Mouse (Mus musculus) hindbrain, embryonic 15.5 days (tissue): ENCODE results near the gene Myo10. TPM values are rescaled to one million over a fixed set of nuclear protein-coding genes. Genes with fewer than 3 reads are reported as not detected.

Experiments
- ATAC-seq: fragments of 200-750 bp; cut with Nextera tagmentation; 2 replicates; pipeline ENCODE4 v1.8.0; 2017; ENCODE audit warnings: low read depth, moderate number of reproducible peaks, moderate TSS enrichment; ENCODE audit not compliant: low FRiP score
- H3K27ac ChIP-seq: fragments of 300-500 bp; sonication (generic); replicated peaks from 2 replicates; pipeline ENCODE4 v1.5.1; 2015; ENCODE audit warnings: mild to moderate bottlenecking, inconsistent platforms
- H3K27me3 ChIP-seq: fragments of 300-500 bp; sonication (generic); 2 replicates; pipeline ENCODE4 v1.6.1; 2015; ENCODE audit warnings: control low read depth, inconsistent platforms
- H3K36me3 ChIP-seq: fragments of 300-500 bp; sonication (generic); 2 replicates; pipeline ENCODE4 v1.6.1; 2015; ENCODE audit warnings: control low read depth, inconsistent platforms
- H3K4me1 ChIP-seq: fragments of 300-500 bp; sonication (generic); replicated peaks from 2 replicates; pipeline ENCODE4 v1.6.1; 2015; ENCODE audit warnings: control low read depth, inconsistent platforms
- H3K4me2 ChIP-seq: fragments of 300-500 bp; sonication (generic); 2 replicates; pipeline ENCODE4 v1.6.1; 2015; ENCODE audit warnings: moderate library complexity, mild to moderate bottlenecking, inconsistent platforms
- H3K4me3 ChIP-seq: fragments of 300-500 bp; sonication (generic); 2 replicates; pipeline ENCODE4 v1.5.1; 2015; ENCODE audit warnings: mild to moderate bottlenecking, inconsistent platforms
- H3K9ac ChIP-seq: fragments of 300-500 bp; sonication (generic); 2 replicates; pipeline ENCODE4 v1.6.1; 2015; ENCODE audit warnings: inconsistent platforms
- H3K9me3 ChIP-seq: fragments of 300-500 bp; sonication (generic); 2 replicates; pipeline ENCODE4 v1.6.1; 2016; ENCODE audit warnings: control low read depth, inconsistent platforms
- WGBS: fragments of 180-500 bp; shearing (Covaris S2); methylation state at CpG from one replicate; pipeline ENCODE4 v1.1.7; 2015; 5-methylcytosine and 5-hydroxymethylcytosine counted together
- polyA plus RNA-seq: library from polyadenylated mRNA; unstranded; fragments of >200 nt; fragmentation: Nextera tagmentation; extraction: Ambion mirVana; gene quantifications from 2 replicates; pipeline ENCODE4 v1.2.1, GENCODE M21; 2015

The Myo10 gene
- polyA plus RNA-seq, 1 experiment from 2014 or later: 28.3 TPM

- no peak overlapping the region for H3K4me2 ChIP-seq
- H3K9ac ChIP-seq: no peak overlapping the region
- no peaks in the 10 kb centered on the region for H3K27me3 ChIP-seq
- WGBS: 55% methylated on average over 13 of the region's 13 CpGs
- no peak for ATAC-seq
- H3K9me3 ChIP-seq: no peaks in the 10 kb centered on the region
- H3K27ac ChIP-seq: no peak overlapping the region
- H3K4me1 ChIP-seq: peaks cover 20% of the 10 kb centered on the region
- no peak overlapping the region for H3K4me3 ChIP-seq
- H3K36me3 ChIP-seq: no peaks in the 10 kb centered on the region
Observed at GRCm38 (mm10) chr15:25682953-25683507, 60.7 kb downstream of the Myo10 start.

GRCm38 (mm10) chr15:25685186-25685585 is 62.9 kb downstream of the Myo10 start:
- H3K4me2 ChIP-seq: no peak overlapping the region
- no peaks in the 10 kb centered on the region for H3K9me3 ChIP-seq
- H3K9ac ChIP-seq: no peak overlapping the region
- H3K27me3 ChIP-seq: no peaks in the 10 kb centered on the region
- no peak overlapping the region for H3K4me3 ChIP-seq
- peaks cover 14% of the 10 kb centered on the region for H3K4me1 ChIP-seq
- 92% methylated on average over 9 of the region's 9 CpGs for WGBS
- no peak for ATAC-seq
- no peak overlapping the region for H3K27ac ChIP-seq
- H3K36me3 ChIP-seq: no peaks in the 10 kb centered on the region

DNA sequence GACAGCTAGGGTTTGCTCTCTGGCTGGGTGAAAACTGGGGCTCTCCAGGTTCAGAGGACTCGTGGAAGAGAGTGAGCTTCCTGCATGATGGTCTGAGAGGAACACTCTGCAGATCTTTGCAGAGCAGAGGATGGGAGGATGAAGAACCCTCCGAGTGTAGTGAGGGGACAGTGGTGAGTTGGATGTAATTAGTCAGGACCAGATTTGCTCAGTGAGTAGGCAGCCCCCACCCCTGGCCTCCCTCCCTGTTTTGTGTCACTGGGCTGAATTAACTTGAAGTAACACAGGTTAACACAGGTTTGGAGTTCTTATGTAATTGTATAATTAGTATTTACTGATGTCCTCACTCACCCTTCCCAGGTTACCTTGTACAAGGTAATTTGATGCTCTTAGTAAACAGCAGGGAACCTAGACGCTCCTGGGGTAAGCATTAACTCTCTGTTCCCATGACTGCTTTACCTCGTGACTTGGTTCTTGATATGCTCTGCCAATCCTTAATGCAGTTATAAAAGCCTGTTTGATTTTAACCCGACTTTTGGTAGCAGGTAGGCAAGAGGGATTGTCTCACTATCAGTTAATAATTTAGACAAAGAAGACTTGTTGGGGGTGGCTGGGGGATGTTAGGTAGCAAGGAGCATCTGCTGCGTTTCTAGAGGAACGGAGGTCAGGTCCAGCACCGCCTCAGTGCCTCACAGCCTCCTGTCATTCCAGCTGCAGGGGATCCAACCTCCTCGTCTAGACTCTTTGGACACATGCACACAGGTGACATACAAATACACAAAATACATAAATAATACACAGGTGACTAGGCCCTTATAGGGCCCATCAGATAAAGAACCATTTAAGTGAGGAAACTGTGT is 66.3 kb downstream of the Myo10 start:
- H3K4me1 ChIP-seq: peaks cover 11% of the 10 kb centered on the region; the same call in 1 of the 2 replicates
- no peaks in the 10 kb centered on the region for H3K27me3 ChIP-seq
- no peak overlapping the region for H3K9ac ChIP-seq
- H3K4me3 ChIP-seq: no peak overlapping the region
- no peak overlapping the region for H3K27ac ChIP-seq
- no peak overlapping the region for H3K4me2 ChIP-seq
- no peaks in the 10 kb centered on the region for H3K9me3 ChIP-seq
- no peaks in the 10 kb centered on the region for H3K36me3 ChIP-seq
- WGBS: 63% methylated on average over 9 of the region's 9 CpGs
- ATAC-seq: 0 out of 2 replicates have a peak, but pooled peaks have one; percentile 33

GRCm38 (mm10) chr15:25689477-25689876 is 67.2 kb downstream of the Myo10 start:
- Histone ChIP-seq H3K4me1 (peaks cover 11% of the 10 kb centered on the region; the same call in 1 of the 2 replicates), H3K4me2 (no peak overlapping the region), H3K27ac (no peak overlapping the region), H3K9ac (no peak overlapping the region), H3K36me3 (no peaks in the 10 kb centered on the region), H3K27me3 (no peaks in the 10 kb centered on the region), H3K4me3 (no peak overlapping the region), H3K9me3 (no peaks in the 10 kb centered on the region)
- ATAC-seq: no peak
- 76% methylated on average over 8 of the region's 8 CpGs for WGBS

- Histone ChIP-seq H3K9me3 (no peaks in the 10 kb centered on the region), H3K4me3 (no peak overlapping the region), H3K36me3 (no peaks in the 10 kb centered on the region), H3K4me1 (peaks cover 11% of the 10 kb centered on the region; the same call in 1 of the 2 replicates), H3K4me2 (no peak overlapping the region), H3K9ac (no peak overlapping the region), H3K27me3 (no peaks in the 10 kb centered on the region), H3K27ac (no peak overlapping the region)
- WGBS: 22% methylated on average over 15 of the region's 15 CpGs
- ATAC-seq: peak; percentile 33; the same call in 1 of the 2 replicates
Observed at GRCm38 (mm10) chr15:25690066-25690745, 67.9 kb downstream of the Myo10 start.

DNA sequence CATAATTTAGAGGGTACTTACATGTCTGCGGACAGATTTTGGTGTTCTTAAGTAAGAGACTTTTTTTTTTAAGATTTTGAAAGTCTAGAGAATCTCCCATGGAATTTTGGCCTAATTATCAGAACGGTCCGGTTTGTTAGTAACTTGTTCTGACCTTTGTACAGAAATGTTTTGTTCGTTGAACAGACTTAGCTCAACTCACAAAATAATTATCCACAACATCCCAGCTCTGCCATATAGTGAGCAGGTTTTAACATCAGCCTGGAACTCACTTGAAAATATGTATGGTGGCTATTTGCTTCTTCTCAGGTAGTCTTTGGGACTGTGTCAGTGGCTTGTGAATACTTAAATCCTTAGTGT is 68.4 kb downstream of the Myo10 start:
- WGBS: 75% methylated on average over 4 of the region's 4 CpGs
- no peak overlapping the region for H3K9ac ChIP-seq
- ATAC-seq: no peak
- H3K27ac ChIP-seq: no peak overlapping the region
- H3K9me3 ChIP-seq: no peaks in the 10 kb centered on the region
- H3K36me3 ChIP-seq: no peaks in the 10 kb centered on the region
- H3K27me3 ChIP-seq: no peaks in the 10 kb centered on the region
- no peak overlapping the region for H3K4me2 ChIP-seq
- H3K4me3 ChIP-seq: no peak overlapping the region
- H3K4me1 ChIP-seq: peaks cover 11% of the 10 kb centered on the region; the same call in 1 of the 2 replicates

GRCm38 (mm10) chr15:25692254-25692950 is 70.1 kb downstream of the Myo10 start:
- Histone ChIP-seq H3K4me2 (no peak overlapping the region), H3K9ac (no peak overlapping the region), H3K36me3 (no peaks in the 10 kb centered on the region), H3K4me3 (no peak overlapping the region), H3K27ac (no peak overlapping the region), H3K27me3 (no peaks in the 10 kb centered on the region), H3K4me1 (peaks cover 11% of the 10 kb centered on the region; the same call in 1 of the 2 replicates), H3K9me3 (no peaks in the 10 kb centered on the region)
- no peak for ATAC-seq
- 50% methylated on average over 21 of the region's 21 CpGs for WGBS

GRCm38 (mm10) chr15:25693708-25694107 is 71.4 kb downstream of the Myo10 start:
- Histone ChIP-seq H3K4me1 (peaks cover 7% of the 10 kb centered on the region; the same call in 1 of the 2 replicates), H3K27me3 (no peaks in the 10 kb centered on the region), H3K4me3 (no peak overlapping the region), H3K9ac (no peak overlapping the region), H3K9me3 (no peaks in the 10 kb centered on the region), H3K27ac (no peak overlapping the region), H3K4me2 (no peak overlapping the region), H3K36me3 (no peaks in the 10 kb centered on the region)
- 91% methylated on average over 11 of the region's 11 CpGs for WGBS
- ATAC-seq: no peak

- H3K4me1 ChIP-seq: peaks cover 3% of the 10 kb centered on the region; the same call in 1 of the 2 replicates
- 92% methylated on average over 4 of the region's 4 CpGs for WGBS
- H3K4me3 ChIP-seq: no peak overlapping the region
- no peaks in the 10 kb centered on the region for H3K27me3 ChIP-seq
- no peaks in the 10 kb centered on the region for H3K36me3 ChIP-seq
- no peak for ATAC-seq
- no peaks in the 10 kb centered on the region for H3K9me3 ChIP-seq
- H3K9ac ChIP-seq: no peak overlapping the region
- H3K27ac ChIP-seq: no peak overlapping the region
- no peak overlapping the region for H3K4me2 ChIP-seq
Observed at GRCm38 (mm10) chr15:25694749-25695148, 72.4 kb downstream of the Myo10 start.

DNA sequence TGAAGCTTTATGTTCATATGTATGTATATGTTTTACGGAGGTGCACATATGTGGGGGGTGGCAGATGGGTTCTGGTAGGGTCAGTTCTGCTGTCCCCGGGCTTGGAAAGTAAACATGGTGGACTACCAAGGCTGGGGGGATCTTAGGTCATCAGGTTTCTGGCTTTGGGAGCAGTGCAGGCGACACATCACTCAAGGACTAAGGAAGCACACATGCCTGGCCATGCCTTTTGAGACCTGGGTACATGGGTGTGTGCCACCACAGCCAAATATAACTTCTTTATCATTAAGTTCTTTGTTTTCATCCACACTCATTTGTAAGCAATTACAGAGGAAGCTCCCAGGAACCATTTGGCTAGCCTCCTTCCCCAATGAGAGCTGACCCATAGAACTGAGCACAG is 72.9 kb downstream of the Myo10 start:
- WGBS: 99% methylated on average over 3 of the region's 3 CpGs

DNA sequence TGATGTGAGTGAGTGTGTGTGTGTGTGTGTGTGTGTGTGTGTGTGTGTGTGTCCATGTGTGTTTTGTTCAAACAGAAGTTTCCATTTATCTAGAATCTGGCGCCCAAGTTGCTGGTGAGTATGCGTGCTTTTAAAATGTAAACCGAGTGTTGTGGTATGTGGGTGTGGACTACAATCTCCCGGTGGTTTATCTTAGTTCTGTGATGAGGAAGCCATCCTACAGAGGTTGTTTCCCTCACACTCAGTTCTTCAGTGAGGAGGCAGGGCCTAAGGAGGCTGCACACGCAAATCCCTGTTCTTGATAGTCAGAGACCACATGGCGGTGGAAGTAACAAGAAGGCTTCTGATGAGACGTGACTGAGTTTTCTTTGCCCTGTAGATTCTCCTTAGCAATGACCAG is 73.6 kb downstream of the Myo10 start:
- WGBS: 90% methylated on average over 7 of the region's 7 CpGs
- H3K9ac ChIP-seq: no peak overlapping the region
- no peak overlapping the region for H3K27ac ChIP-seq
- no peaks in the 10 kb centered on the region for H3K9me3 ChIP-seq
- no peak overlapping the region for H3K4me2 ChIP-seq
- no peak for ATAC-seq
- H3K4me3 ChIP-seq: no peak overlapping the region
- H3K4me1 ChIP-seq: 0 out of 2 replicates have a peak, but pooled peaks cover 3% of the 10 kb centered on the region
- no peaks in the 10 kb centered on the region for H3K36me3 ChIP-seq
- no peaks in the 10 kb centered on the region for H3K27me3 ChIP-seq

More for the DNA sequence above, 72.9 kb downstream of the Myo10 start:
- Histone ChIP-seq H3K36me3 (no peaks in the 10 kb centered on the region), H3K4me3 (no peak overlapping the region), H3K9me3 (no peaks in the 10 kb centered on the region), H3K27me3 (no peaks in the 10 kb centered on the region), H3K4me2 (no peak overlapping the region), H3K9ac (no peak overlapping the region), H3K4me1 (peaks cover 3% of the 10 kb centered on the region; the same call in 1 of the 2 replicates), H3K27ac (no peak overlapping the region)
- no peak for ATAC-seq
